Mouse (Mus musculus): ENCODE results near the gene Tmem131. TPM values are rescaled to one million over a fixed set of nuclear protein-coding genes. Genes with fewer than 3 reads are reported as not detected.

Gene Tmem131
- total and polyA plus RNA-seq, 3 experiments: 9.7 to 39.9 (median 11.5) TPM

GRCm38 (mm10) chr1:36982191-36982961 lies 38.9 kb upstream of the Tmem131 start:
- no peak overlapping the region for H3K4me3 ChIP-seq (replicated peaks in 1 of 3; ENCODE audit: low read depth in 2 of 3, low read length in 2 of 3, poor library complexity in 1 of 3)
- H3K36me3 ChIP-seq (replicated peaks in 1 of 2; ENCODE audit: control insufficient read depth in 1 of 2, insufficient read depth in 1 of 2, low read length in 1 of 2): no peaks in the 10 kb centered on the region
- H3K27ac ChIP-seq (ENCODE audit: insufficient read depth, low read depth): no peak overlapping the region
- no peak overlapping the region for H3K4me2 ChIP-seq (ENCODE audit: insufficient read depth, low read depth, poor library complexity, severe bottlenecking)
- TF ChIP-seq ETS1 (conservative IDR thresholded peaks at IDR 0.05; ENCODE audit: low read depth, low read length) (no peak), CHD2 (IDR thresholded peaks at IDR 0.05; ENCODE audit: low read length) (no peak), USF2 (conservative IDR thresholded peaks at IDR 0.05; ENCODE audit: low read depth, low read length) (no peak), PAX5 (IDR thresholded peaks at IDR 0.05; ENCODE audit: low read length) (no peak), ZMIZ1 (IDR thresholded peaks at IDR 0.05; ENCODE audit: low read depth, low read length) (no peak), TBP (conservative IDR thresholded peaks at IDR 0.05; ENCODE audit: low read depth, low read length) (no peak), JUN (IDR thresholded peaks at IDR 0.05; ENCODE audit: insufficient read depth, low read depth, low read length) (no peak), MXI1 (IDR thresholded peaks at IDR 0.05; ENCODE audit: low read depth, low read length) (no peak), EP300 (IDR thresholded peaks at IDR 0.05; ENCODE audit: low read length) (no peak), MEF2A (IDR thresholded peaks at IDR 0.05; ENCODE audit: borderline replicate concordance, low read depth, low read length) (no peak), ZKSCAN1 (IDR thresholded peaks at IDR 0.05; ENCODE audit: borderline replicate concordance, low read depth, low read length) (no peak)
- H3K79me2 ChIP-seq (replicated peaks; ENCODE audit: control insufficient read depth, extremely low read depth, insufficient read depth, poor library complexity, severe bottlenecking): no peaks in the 10 kb centered on the region
- H3K9me3 ChIP-seq (replicated peaks; ENCODE audit: low read length): no peaks in the 10 kb centered on the region
- H3K9ac ChIP-seq (ENCODE audit: insufficient read depth, low read depth): no peak overlapping the region
- H3K4me1 ChIP-seq (ENCODE audit: control insufficient read depth in 1 of 2, insufficient read depth in 2 of 2): peaks cover 9 to 20% of the 10 kb centered on the region in 2 experiments; a peak in 3 of 4 replicates
- in situ Hi-C loops (cut with MboI; ENCODE audit: low pct_ligation_motif_present, low pct_unique_long_range_greater_than_20kb, low sequenced_read_pairs) (no loop called here), dilution Hi-C loops (cut with MboI; ENCODE audit: extremely low pct_ligation_motif_present, extremely low pct_unique_long_range_greater_than_20kb, low sequenced_read_pairs) (no loop called here)
- DNase-seq (ENCODE audit: extremely low read depth): no peak
- no peaks in the 10 kb centered on the region for H3K27me3 ChIP-seq (replicated peaks)

DNA sequence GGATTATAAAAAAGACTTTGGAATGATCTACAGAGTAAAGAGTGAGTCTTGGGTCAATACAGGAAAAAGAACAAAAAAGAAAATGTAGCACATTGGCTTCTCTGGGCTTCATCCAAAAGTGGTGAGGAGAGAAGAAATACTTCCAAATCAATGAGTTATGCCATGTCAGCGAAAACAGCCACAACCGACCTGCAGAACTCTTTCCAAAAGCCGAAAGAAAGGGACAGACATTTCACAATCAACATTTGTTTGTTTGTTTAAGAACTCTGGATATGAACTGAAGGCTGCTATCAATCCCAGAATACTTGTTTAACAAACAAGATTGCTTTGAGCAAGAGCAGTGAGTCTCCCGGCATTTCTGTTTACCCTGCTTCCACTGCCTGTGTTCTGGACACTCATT lies 33.3 kb upstream of the Tmem131 start:
- no peaks in the 10 kb centered on the region for H3K36me3 ChIP-seq (replicated peaks in 1 of 2; ENCODE audit: control insufficient read depth in 1 of 2, insufficient read depth in 1 of 2, low read length in 1 of 2)
- H3K9ac ChIP-seq (ENCODE audit: insufficient read depth, low read depth): no peak overlapping the region
- H3K27me3 ChIP-seq (replicated peaks): no peaks in the 10 kb centered on the region
- H3K79me2 ChIP-seq (replicated peaks; ENCODE audit: control insufficient read depth, extremely low read depth, insufficient read depth, poor library complexity, severe bottlenecking): no peaks in the 10 kb centered on the region
- in situ Hi-C loops (cut with MboI; ENCODE audit: low pct_ligation_motif_present, low pct_unique_long_range_greater_than_20kb, low sequenced_read_pairs): no loop called here
- peaks cover 6% of the 10 kb centered on the region for H3K9me3 ChIP-seq (replicated peaks; ENCODE audit: low read length)
- dilution Hi-C loops (cut with MboI; ENCODE audit: extremely low pct_ligation_motif_present, extremely low pct_unique_long_range_greater_than_20kb, low sequenced_read_pairs): no loop called here
- no peak overlapping the region for H3K4me3 ChIP-seq (replicated peaks in 1 of 3; ENCODE audit: low read depth in 2 of 3, low read length in 2 of 3, poor library complexity in 1 of 3)
- H3K4me1 ChIP-seq (ENCODE audit: control insufficient read depth in 1 of 2, insufficient read depth in 2 of 2): no peaks in the 10 kb centered on the region
- no peak overlapping the region for H3K27ac ChIP-seq (ENCODE audit: insufficient read depth, low read depth)
- TF ChIP-seq MAFK (IDR thresholded peaks at IDR 0.05; ENCODE audit: insufficient replicate concordance, low read length) (peak; percentile 77), ZNF384 (IDR thresholded peaks at IDR 0.05; ENCODE audit: low read depth, low read length) (no peak), TBP (conservative IDR thresholded peaks at IDR 0.05; ENCODE audit: low read depth, low read length) (no peak), RAD21 (IDR thresholded peaks at IDR 0.05; ENCODE audit: low read depth, low read length) (no peak)
- H3K4me2 ChIP-seq (ENCODE audit: insufficient read depth, low read depth, poor library complexity, severe bottlenecking): no peak overlapping the region
- DNase-seq (ENCODE audit: extremely low read depth): no peak

Measured in CH12.LX (cell line).